Mouse (Mus musculus): ENCODE data around the gene Tdrd5. TPM values are rescaled to one million over a fixed set of nuclear protein-coding genes. Genes with fewer than 3 reads are reported as not detected.

The Tdrd5 gene
- total and polyA plus RNA-seq, 2 experiments from 2014 or later = 0.93 to 1.3 TPM

DNA sequence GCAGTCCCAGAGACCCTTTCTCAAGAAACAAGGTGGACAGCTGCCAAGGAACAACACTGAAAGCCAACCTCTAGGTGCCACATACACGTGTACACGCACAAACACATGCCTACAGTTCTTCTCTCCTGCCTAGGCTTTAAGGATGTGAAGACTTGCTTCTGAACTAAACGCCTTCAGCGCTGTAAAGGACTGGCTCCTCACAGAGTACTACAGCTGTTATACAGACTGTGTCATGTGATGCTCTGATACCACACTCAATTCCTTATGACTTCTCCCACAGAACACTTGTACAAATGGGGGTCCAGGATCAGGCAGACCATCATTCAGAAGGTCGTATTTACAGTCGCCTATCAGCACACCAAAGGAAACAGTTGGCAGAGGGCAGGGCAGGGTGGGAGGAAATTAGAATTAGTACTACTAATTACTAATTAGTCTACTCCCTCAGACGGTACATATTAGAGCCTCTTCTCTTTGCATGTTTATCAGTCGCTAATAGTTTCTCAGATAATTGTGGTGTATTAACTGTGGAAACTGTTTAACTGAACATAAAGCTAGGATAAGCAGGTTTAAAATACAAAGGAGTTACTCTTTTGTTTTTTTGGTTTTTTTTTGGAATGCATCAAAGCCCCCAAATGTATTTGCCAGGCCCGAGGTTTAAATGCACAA is 14.8 kb downstream of the Tdrd5 start:
- ATAC-seq (ENCODE audit: low FRiP score) (no peak), DNase-seq (ENCODE audit: low spot score) (no peak)
- no peaks in the 10 kb centered on the region for H3K9me3 ChIP-seq (ENCODE audit: low read length)
- H3K27ac ChIP-seq (ENCODE audit: low read depth, low read length) = no peak overlapping the region
- H3K4me3 ChIP-seq (ENCODE audit: low read depth, low read length) = no peak overlapping the region
- no peak overlapping the region for H3K4me2 ChIP-seq (ENCODE audit: low read depth, low read length, poor library complexity, severe bottlenecking)
- no peaks in the 10 kb centered on the region for H3K27me3 ChIP-seq (ENCODE audit: insufficient read depth, low read length)
- no peak overlapping the region for H3K9ac ChIP-seq (replicated peaks; ENCODE audit: low read length, poor library complexity, severe bottlenecking)
- no peaks in the 10 kb centered on the region for H3K36me3 ChIP-seq (ENCODE audit: insufficient read depth, low read length)
- H3K4me1 ChIP-seq (ENCODE audit: insufficient read depth, low read length) = no peaks in the 10 kb centered on the region
- no peak for TF ChIP-seq CTCF (IDR thresholded peaks at IDR 0.05)
- 83% methylated on average over 9 of the region's 9 CpGs for WGBS

DNA sequence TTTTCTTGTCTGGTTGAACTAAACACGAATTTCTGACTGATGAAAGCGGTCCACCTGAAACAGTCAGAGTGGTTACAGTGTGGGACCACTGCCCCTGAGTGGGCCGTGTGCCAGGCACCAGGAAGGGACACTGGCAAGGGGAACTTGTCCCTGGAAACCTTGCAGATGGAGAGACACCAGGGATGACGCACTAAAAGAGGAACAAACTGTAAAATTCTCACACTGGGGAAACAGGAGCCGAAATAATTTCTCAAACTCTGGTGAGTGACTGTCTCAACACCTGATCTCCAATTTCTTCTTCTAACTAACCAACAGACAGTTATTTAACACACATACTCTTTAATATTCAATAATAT is 17.9 kb downstream of the Tdrd5 start:
- no peak overlapping the region for H3K27ac ChIP-seq (ENCODE audit: low read depth, low read length)
- no peak overlapping the region for H3K9ac ChIP-seq (replicated peaks; ENCODE audit: low read length, poor library complexity, severe bottlenecking)
- no peak for TF ChIP-seq CTCF (IDR thresholded peaks at IDR 0.05)
- 89% methylated on average over 5 of the region's 5 CpGs for WGBS
- H3K4me3 ChIP-seq (ENCODE audit: low read depth, low read length) = no peak overlapping the region
- ATAC-seq (ENCODE audit: low FRiP score) = no peak
- no peak overlapping the region for H3K4me2 ChIP-seq (ENCODE audit: low read depth, low read length, poor library complexity, severe bottlenecking)
- no peaks in the 10 kb centered on the region for H3K36me3 ChIP-seq (ENCODE audit: insufficient read depth, low read length)
- DNase-seq (ENCODE audit: low spot score) = no peak
- H3K4me1 ChIP-seq (ENCODE audit: insufficient read depth, low read length) = no peaks in the 10 kb centered on the region
- H3K9me3 ChIP-seq (ENCODE audit: low read length) = no peaks in the 10 kb centered on the region
- H3K27me3 ChIP-seq (ENCODE audit: insufficient read depth, low read length) = no peaks in the 10 kb centered on the region

DNA sequence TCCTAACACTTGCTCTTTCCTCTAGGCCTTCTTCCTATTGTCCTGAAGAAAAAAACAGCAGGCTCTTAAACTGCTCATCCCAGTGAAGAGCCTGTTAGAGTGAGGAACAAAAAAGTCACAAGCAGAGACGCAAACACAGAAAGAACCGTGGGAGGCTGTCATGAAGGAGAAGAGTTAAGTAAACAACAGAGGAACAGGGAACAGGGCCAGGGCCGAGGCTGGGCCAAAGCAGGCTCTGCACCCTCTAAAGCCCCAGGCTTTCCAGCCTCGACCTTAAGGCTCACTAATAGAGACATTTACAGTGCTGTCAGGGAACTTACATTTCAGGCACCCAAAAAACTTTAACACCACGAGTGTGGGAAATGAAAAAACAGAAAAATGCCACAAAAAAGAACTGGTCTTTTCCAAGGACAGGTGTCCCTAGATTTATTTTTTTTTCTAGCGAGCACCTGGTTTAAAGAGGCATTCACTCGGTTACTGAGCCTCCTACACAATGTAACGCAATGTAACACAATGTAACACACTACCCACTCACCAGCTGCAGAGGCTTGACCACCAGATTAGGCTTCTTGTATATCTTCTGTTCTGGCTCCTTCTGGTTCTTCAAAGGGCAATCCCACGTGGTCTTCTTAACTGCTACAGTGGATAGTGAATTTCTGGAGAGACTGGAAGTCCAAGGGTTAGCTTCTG is 18.5 kb downstream of the Tdrd5 start:
- no peaks in the 10 kb centered on the region for H3K4me1 ChIP-seq (ENCODE audit: insufficient read depth, low read length)
- no peak for TF ChIP-seq CTCF (IDR thresholded peaks at IDR 0.05)
- DNase-seq (ENCODE audit: low spot score) (no peak), ATAC-seq (ENCODE audit: low FRiP score) (no peak)
- H3K4me2 ChIP-seq (ENCODE audit: low read depth, low read length, poor library complexity, severe bottlenecking) = no peak overlapping the region
- H3K27ac ChIP-seq (ENCODE audit: low read depth, low read length) = no peak overlapping the region
- H3K36me3 ChIP-seq (ENCODE audit: insufficient read depth, low read length) = no peaks in the 10 kb centered on the region
- H3K9ac ChIP-seq (replicated peaks; ENCODE audit: low read length, poor library complexity, severe bottlenecking) = no peak overlapping the region
- WGBS = 43% methylated on average over 9 of the region's 9 CpGs
- H3K27me3 ChIP-seq (ENCODE audit: insufficient read depth, low read length) = no peaks in the 10 kb centered on the region
- no peak overlapping the region for H3K4me3 ChIP-seq (ENCODE audit: low read depth, low read length)
- no peaks in the 10 kb centered on the region for H3K9me3 ChIP-seq (ENCODE audit: low read length)

DNA sequence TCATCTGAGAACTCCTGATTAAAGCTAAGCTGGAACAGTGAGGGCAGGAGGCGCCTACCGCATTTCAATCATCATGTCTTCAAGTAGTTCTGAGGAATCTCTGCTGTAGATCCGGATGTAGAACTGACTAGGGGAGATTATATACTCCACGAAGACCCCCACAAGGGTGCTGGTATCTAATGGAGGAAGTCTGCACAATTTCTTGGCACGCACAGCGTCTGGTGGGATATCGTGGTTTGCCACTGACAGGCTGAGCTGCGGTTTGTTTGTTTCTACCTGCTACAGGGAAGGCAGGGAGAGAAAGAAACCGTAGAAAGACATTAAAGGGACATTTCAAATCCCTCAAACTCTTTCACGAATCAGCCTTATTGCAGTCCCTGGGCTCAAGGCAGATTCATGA is 19.3 kb downstream of the Tdrd5 start:
- WGBS = 78% methylated on average over 10 of the region's 10 CpGs
- no peaks in the 10 kb centered on the region for H3K4me1 ChIP-seq (ENCODE audit: insufficient read depth, low read length)
- no peak for TF ChIP-seq CTCF (IDR thresholded peaks at IDR 0.05)
- ATAC-seq (ENCODE audit: low FRiP score) = no peak
- H3K4me3 ChIP-seq (ENCODE audit: low read depth, low read length) = no peak overlapping the region
- H3K27ac ChIP-seq (ENCODE audit: low read depth, low read length) = no peak overlapping the region
- no peak overlapping the region for H3K9ac ChIP-seq (replicated peaks; ENCODE audit: low read length, poor library complexity, severe bottlenecking)
- no peaks in the 10 kb centered on the region for H3K9me3 ChIP-seq (ENCODE audit: low read length)
- no peak for DNase-seq (ENCODE audit: low spot score)
- no peaks in the 10 kb centered on the region for H3K27me3 ChIP-seq (ENCODE audit: insufficient read depth, low read length)
- no peaks in the 10 kb centered on the region for H3K36me3 ChIP-seq (ENCODE audit: insufficient read depth, low read length)
- no peak overlapping the region for H3K4me2 ChIP-seq (ENCODE audit: low read depth, low read length, poor library complexity, severe bottlenecking)

DNA sequence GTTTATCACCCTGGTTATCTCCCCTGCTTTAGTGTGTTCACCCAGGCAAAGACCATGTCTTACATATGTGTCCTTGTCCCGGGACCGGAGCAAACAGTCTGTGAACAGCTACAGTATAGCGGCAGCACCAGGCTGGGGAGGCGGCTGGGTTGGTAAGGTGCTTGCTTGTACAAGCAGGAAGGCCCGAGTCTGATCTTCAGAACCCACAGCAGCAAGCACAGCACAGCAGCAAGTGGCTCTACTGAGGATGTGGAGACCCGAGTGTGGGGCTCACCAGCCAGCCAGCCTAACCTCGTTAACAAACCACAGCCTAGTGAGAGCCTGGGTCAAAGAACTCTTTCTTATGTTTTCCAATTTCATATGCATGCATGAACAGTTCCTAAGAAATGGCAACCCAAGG is 23.3 kb downstream of the Tdrd5 start:
- ATAC-seq (ENCODE audit: low FRiP score) (no peak), DNase-seq (ENCODE audit: low spot score) (no peak)
- TF ChIP-seq CTCF (IDR thresholded peaks at IDR 0.05) = no peak
- no peak overlapping the region for H3K4me2 ChIP-seq (ENCODE audit: low read depth, low read length, poor library complexity, severe bottlenecking)
- H3K36me3 ChIP-seq (ENCODE audit: insufficient read depth, low read length) = no peaks in the 10 kb centered on the region
- no peak overlapping the region for H3K4me3 ChIP-seq (ENCODE audit: low read depth, low read length)
- no peak overlapping the region for H3K27ac ChIP-seq (ENCODE audit: low read depth, low read length)
- no peaks in the 10 kb centered on the region for H3K4me1 ChIP-seq (ENCODE audit: insufficient read depth, low read length)
- H3K9ac ChIP-seq (replicated peaks; ENCODE audit: low read length, poor library complexity, severe bottlenecking) = no peak overlapping the region
- 82% methylated on average over 7 of the region's 7 CpGs for WGBS
- H3K9me3 ChIP-seq (ENCODE audit: low read length) = no peaks in the 10 kb centered on the region
- no peaks in the 10 kb centered on the region for H3K27me3 ChIP-seq (ENCODE audit: insufficient read depth, low read length)

DNA sequence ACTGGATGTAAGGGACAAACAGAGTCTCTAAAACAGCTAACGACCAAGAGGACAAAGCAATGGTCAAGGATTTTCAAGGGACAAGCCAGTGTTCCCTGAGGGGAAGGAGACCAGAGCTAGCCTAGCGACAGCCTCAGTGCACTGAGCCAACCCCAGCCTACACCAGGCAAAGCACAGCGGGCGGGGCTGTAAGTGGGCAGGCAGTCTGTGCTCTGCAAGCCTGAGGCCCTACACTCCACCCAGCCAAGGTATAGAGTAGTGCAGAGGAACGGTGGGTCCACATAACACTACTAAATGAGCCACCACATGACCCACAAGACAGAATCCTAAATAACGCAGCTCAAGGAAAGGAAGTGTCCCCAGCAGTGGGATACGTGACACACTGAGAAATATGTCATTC is 29.8 kb downstream of the Tdrd5 start:
- H3K36me3 ChIP-seq (ENCODE audit: insufficient read depth, low read length) = no peaks in the 10 kb centered on the region
- TF ChIP-seq CTCF (IDR thresholded peaks at IDR 0.05) = no peak
- WGBS = 71% methylated on average over 7 of the region's 7 CpGs
- H3K27me3 ChIP-seq (ENCODE audit: insufficient read depth, low read length) = no peaks in the 10 kb centered on the region
- no peak overlapping the region for H3K4me2 ChIP-seq (ENCODE audit: low read depth, low read length, poor library complexity, severe bottlenecking)
- no peak overlapping the region for H3K4me3 ChIP-seq (ENCODE audit: low read depth, low read length)
- DNase-seq (ENCODE audit: low spot score) (no peak), ATAC-seq (ENCODE audit: low FRiP score) (no peak)
- H3K9me3 ChIP-seq (ENCODE audit: low read length) = no peaks in the 10 kb centered on the region
- H3K9ac ChIP-seq (replicated peaks; ENCODE audit: low read length, poor library complexity, severe bottlenecking) = no peak overlapping the region
- no peaks in the 10 kb centered on the region for H3K4me1 ChIP-seq (ENCODE audit: insufficient read depth, low read length)
- no peak overlapping the region for H3K27ac ChIP-seq (ENCODE audit: low read depth, low read length)

Measured in midbrain, postnatal 0 days (tissue).